Mouse (Mus musculus) lung, postnatal 36 days (tissue): ENCODE data around the gene Lrmda.
A peak's percentile ranks its signal among the peaks of the same experiment; 100 is the strongest.

Experiments used
- DNase-seq: peaks from one replicate; pipeline ENCODE4 v3.0.0; 2022; ENCODE audit warnings: mixed read lengths

Lrmda gene

GRCm38 (mm10) chr14:22591186-22591585 is 571.7 kb downstream of the Lrmda start:
- no peak for DNase-seq

- DNase-seq, result no peak
Measured at GRCm38 (mm10) chr14:22597508-22597907, 578.0 kb downstream of the Lrmda start.

DNA sequence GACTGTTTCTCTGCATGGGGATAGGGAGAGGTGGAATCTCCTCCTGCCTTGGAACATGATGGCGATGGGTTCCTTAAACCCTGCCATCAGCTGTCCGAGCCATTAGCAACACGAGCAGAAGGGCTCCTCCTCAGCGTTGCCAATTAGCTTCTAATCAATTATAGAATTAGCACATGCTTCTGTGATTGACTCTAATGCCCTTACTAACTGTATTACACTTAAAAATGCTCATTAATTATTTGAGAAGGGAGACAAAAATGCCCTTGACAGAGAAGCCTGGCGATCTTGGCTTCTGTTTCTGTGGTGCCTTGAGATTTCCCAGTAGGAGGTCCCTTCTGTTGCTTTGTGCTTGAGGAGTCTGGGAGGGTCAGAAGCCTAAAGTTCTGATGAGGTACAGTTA is 579.1 kb downstream of the Lrmda start:
- no peak for DNase-seq

- DNase-seq, result no peak
Measured at GRCm38 (mm10) chr14:22600166-22600565, 580.7 kb downstream of the Lrmda start.

DNA sequence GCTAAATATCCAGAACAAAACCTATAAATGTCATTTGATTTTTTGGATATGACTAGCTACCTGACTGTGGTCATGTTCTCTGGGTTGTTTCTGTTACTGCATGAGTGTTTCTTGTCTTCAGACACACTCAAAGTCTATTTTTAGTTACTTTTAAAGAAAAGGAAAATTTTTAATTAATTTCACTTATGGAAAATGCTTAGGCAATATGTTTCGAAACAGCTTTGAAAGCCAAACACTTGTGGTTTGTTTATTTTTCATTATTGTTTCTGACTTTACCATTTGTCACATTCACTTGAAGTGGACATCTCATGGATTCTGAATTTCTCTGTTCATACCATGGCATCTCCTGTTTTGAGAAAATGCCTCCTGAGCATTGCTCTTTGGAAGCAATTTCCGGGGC is 582.8 kb downstream of the Lrmda start:
- DNase-seq, result no peak

- DNase-seq, result no peak
Measured at GRCm38 (mm10) chr14:22608599-22608998, 589.1 kb downstream of the Lrmda start.

GRCm38 (mm10) chr14:22609261-22610245 is 590.0 kb downstream of the Lrmda start:
- no peak for DNase-seq

DNA sequence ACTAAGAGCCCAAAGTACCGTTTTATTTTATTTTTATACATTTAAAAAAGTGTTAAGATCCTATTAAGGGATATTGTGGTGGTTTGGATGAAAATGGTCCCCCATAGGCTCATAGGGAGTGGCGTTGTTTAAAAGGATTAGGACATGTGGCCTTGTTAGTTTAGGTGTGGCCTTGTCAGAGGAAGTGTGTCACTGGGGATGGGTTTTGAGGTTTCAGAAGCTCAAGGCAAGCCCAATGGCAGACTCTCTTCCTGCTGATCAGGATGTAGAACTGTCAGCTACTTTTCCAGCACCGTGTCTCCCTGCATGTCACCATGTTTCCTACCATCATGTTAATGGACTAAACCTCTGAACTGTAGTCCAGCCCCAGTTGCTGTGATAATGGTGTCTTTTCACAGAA is 591.5 kb downstream of the Lrmda start:
- no peak for DNase-seq

- no peak for DNase-seq
Measured at GRCm38 (mm10) chr14:22620191-22620590, 600.7 kb downstream of the Lrmda start.

DNA sequence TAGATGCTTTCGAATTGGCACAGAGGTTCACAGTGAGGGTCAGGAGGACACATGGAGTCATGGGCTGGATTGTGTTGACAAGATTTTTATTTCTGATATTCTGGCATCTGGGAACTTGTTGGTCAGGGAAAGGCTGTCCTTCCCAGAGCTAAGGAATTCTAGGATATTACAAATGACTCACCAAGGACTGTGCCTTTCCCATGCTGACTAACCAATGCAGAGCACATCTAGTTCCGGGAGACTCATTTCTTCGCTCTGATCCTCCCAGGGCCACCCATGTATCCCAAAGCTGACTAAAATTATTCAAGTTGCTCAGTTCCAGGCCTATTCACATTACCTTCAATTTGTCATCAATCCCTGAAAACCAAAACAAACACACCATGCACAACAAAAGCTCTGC is 602.4 kb downstream of the Lrmda start:
- no peak for DNase-seq

DNA sequence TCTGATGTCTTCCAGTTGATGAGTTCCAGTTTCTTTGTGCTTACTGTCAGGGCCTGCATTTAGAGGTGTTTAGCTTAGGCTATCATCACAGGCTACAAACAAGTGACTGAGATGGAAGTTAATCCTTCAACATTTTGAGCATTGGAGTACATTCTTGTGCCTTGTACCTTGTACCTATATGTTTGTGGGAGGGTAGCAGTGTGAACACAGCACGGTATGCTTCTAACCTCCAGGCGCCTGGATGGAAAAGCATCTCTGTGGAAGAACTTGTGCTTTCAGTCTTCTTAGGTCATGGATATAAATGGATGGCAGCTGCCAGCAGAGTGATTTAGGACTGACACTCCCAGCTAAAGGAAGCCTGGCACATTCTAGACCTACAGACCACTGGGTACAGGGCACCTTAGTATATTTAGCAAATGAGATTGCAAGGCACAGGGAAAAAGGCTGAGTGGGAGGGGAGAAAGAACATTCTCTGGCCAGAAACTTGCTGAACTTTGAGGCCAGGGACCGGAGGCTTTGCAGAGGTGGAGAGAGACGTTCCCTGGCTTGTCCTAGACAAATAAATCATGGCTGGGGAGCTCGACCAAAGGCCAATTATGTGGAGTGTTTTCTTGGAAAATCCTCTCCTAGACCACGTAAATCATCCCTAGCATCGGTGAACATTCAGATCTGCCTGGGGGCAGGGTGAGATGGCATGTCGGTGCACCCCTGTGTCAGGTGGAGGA is 607.8 kb downstream of the Lrmda start:
- DNase-seq, result no peak

DNA sequence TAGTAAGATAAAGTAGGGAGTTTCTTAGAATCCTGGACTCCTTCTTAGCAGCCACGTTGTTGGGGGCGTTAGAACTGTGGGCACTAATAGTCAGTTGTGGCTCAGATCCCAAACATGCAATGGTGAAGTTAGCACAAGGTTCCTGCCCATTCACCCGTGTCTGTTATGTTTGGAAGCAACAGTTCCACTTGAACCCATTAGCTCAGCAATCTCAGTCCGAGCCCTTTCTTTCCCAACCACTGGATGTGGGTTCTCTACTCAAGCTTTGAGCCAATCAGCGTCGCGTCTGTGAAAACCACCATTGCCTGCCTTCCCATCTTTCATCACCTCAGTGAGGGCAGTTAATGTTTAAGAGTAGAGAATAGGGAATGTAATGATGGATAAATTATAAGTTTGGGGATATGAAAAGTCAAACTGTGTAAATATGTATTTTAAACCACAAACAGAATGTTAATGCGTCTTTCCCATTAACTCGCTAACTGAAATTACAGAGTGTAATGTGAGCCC is 610.9 kb downstream of the Lrmda start:
- no peak for DNase-seq

DNA sequence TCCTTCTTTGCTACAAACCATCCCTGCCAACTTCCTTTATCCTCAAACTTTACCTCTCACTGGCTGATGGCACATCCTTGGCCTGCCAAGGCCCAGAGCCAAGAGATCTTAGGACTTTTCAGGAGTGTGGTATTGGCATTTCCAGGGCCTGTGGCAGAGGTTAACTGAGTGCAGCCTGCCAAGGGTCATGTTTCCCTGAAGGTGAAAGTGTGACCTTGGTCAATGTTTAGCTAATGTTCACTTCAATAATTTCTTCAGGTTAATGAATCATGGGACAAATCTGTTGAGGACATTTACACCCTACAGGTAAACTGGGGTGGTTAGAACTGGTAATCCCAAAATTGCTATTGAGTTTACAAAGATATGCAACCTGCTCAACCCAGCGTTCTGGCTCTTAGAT is 614.1 kb downstream of the Lrmda start:
- no peak for DNase-seq

DNA sequence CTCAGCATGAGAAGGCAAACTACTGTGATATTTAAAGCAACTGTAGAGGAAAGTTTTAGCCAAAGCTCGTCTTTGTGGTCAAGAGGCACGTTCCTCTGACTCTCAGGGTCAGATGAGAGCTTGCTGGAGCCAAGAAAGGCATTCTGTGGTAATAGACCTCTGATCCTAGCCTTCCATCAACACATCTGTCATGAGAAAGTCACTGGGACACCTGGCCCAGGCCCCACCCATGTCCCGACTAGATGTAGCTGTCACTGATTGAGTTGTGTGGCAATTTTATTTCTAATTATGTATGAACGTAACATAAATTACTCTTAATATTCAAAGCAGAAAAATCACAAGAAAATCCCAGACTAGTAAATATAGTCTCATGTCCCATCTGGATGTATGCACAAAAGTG is 624.0 kb downstream of the Lrmda start:
- no peak for DNase-seq

GRCm38 (mm10) chr14:22647879-22648611 is 628.5 kb downstream of the Lrmda start:
- peak; percentile 72 for DNase-seq

- no peak for DNase-seq
Measured at GRCm38 (mm10) chr14:22649411-22649911, 629.9 kb downstream of the Lrmda start.

GRCm38 (mm10) chr14:22649985-22650984 is 630.8 kb downstream of the Lrmda start:
- DNase-seq, result peak; percentile 79

- DNase-seq, result no peak
Measured at GRCm38 (mm10) chr14:22651131-22651952, 631.8 kb downstream of the Lrmda start.

DNA sequence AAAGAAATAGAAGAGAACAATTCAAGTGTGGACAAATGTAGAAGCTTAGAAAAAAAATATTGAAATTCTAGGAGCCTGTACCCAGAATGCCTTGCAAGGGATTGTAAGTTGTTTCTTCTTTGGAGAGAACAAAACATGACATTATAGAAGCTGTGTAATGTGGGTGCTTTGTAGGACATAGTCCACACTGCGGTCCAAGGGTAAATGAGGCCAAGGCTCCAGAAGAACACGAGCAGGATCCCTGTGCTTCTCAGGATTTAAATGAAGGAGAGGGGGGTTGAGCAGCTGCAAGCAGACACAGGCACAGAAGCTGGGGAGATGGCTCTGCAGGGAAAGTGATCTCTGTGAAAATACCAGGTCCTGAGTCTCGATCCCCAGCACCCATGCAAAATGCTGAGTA is 643.0 kb downstream of the Lrmda start:
- DNase-seq, result no peak

DNA sequence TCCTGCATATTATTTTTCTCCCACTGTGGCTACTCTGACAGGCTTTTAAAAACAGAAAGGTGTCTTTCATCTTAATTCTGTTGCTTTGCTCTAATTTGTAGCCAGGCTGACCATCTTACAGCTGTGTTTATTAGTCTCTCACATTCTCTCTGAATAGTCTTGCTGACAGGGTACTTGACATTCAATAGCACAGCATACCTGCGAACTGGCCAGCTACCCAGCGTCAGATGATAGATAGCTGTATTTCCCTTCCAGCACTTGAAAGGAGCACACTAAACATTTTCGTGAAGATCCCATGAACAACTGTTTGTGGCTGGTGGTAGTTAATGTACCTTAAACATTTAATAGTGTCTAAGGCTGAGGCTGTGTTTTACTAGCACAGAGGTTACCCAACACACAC is 646.9 kb downstream of the Lrmda start:
- DNase-seq, result no peak

- no peak for DNase-seq
Measured at GRCm38 (mm10) chr14:22668302-22668701, 648.8 kb downstream of the Lrmda start.
